Mouse (Mus musculus) megakaryocyte, embryonic 14.5 days (primary cell): ENCODE measurements around the gene Fbxl19.

ENCODE experiments used
- FLI1 ChIP-seq: IDR thresholded peaks from 2 replicates; pipeline ENCODE4 v1.6.1; 2012; ENCODE audit warnings: low read length, inconsistent platforms, mixed read lengths
- GATA1 ChIP-seq: IDR thresholded peaks from 3 replicates; pipeline ENCODE4 v1.6.1; 2012; ENCODE audit warnings: mixed read lengths, low read length, inconsistent platforms, borderline replicate concordance

GRCm38 (mm10) chr7:127817053-127817452, 72.7 kb downstream of the Fbxl19 start:
- no peak for TF ChIP-seq FLI1
- no peak for TF ChIP-seq GATA1
